Mouse (Mus musculus) kidney, adult 18-20 months (tissue): ENCODE results near the gene Eif2b3.
A peak's percentile ranks its signal among the peaks of the same experiment; 100 is the strongest.

Experiments used
- DNase-seq: peaks from one replicate; pipeline ENCODE4 v3.0.0; 2021

Gene Eif2b3

DNA sequence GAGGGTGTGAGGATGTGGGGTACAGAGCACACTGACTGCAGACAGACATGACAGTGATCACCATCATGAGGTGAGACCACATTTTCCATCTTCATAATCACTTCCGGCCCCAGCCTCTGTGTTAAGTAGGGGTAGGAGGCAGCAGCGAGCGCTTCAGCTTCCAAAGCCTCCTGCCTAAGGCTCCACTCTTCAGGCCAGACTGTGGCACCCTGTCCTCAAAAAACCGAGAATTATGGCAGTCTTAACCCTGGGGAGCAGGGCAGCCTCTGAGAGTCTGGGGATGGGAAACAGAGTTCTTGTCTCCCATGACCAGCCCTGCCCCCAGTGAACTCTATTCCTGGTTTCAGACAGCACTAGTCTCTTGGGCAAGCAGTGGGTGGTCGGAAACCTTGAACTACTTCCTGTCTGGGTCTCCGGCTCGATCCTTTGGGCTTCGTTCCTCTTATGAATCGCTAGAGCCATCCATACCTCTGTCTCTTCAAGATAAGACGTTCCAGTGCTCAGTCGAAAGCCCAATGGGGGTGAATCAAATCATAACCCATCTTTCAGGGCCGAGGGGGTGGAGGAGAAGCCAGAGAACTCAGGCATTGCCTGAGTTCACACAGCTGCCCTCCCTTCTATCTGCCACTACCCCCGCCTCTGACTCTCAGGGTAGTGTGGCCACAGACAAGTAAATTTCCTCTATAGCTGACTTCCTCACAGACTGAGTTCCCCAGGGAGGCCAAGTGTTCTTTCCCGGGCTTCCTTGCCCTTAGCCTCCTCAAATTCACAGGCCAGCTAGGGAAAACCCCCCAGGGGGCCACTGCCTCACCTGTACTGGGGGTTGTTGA is 105.5 kb downstream of the Eif2b3 start:
- peak; percentile 24 for DNase-seq

DNA sequence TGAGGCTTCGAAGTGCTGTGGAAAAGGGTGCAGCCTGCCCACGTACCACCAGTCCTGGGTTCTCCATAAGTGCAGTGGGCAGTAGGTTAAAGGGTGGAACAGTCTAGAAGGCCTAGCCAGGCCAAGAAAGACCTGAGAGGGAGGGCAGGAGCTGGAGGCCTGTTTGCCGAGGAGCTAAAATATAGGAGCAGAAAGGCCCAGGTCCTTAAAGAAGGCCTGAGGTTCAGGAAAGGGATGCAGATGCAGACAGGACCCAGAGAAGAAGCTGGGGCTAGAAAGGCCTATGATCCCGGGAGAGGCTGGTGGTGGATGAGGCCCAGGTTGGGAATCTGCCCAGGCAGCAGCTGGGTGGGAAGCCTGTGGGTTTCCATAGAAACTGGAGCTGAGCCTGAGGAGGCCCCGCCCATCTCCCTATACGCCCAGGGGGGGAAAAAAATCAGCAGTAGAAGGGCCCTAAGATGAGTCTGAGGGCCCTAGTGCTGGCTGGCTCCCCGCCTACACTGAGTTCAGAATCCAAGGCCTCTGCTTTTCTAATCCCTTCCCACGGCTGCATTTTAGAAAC is 106.2 kb downstream of the Eif2b3 start, which contains the start of gene Btbd19:
TSS of gene Btbd19 (minus strand) at position 378 of the 562 bp plus-strand sequence.
- DNase-seq = peak; percentile 49

DNA sequence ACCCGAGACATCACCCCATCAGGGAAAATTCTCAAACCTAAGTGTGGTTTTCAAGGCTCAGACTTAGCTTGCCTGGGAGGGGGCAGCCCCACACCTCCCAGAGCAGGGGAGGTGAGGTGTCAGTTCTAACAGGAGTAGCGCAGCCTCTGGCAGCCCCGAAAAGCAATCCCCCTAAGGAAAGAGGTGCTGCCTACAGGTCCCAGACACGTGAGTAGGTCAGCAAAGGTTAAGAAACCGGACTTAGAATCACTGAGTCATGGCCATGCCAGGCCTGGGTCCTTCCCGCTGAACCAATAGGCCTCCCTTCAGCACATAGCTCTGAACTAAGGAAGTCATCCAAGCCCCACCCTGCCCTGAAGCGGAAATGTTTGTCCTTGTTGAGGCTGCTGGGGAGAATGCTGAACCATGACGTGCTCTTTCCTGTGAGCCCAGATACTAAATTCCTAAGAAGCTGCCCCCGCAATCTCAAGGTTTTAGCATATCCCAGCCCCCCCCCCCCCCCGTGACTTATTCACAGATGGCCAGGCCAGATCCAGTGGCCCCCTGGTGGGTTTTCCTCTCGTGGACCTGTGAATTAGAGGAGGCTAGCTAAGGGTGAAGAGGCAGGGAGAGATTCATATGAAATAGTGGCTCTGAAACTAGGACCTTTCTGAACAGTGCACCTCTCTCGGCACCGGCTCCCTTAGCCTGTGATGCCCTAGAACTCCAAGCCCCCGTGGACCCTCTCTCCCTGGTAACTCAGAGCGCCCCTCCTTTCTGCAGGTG is 106.9 kb downstream of the Eif2b3 start:
- peak; percentile 69 for DNase-seq

DNA sequence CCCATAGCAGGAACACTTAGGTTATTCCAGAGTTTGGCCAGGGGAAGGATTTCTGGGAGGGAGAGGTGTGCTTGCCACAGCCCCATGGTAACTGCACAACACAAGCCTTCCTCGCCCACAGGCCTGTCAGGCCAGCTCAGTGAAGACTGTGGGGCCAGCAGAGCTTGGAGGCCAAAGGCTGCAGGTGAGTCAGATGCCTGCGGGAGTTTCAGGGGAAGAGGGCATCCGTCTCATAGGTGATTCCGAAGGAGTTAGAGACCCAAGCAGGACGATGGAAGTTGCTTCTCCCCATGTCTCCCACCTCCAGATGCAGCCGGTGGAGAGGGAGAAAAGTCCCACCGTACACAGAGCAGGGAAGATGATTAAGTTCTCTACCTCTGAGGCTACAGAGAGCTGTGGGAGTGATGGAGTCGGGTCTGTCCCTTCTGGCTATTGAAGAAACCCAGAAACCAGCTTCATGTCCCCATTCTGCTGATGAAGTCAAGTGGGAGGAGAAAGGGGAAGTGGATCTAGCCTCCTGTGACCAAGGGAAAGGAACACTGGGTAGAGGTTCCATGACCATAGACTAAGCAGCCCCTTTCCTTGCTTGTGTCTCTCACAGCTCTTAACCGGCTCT is 107.6 kb downstream of the Eif2b3 start, which contains the start of gene Tctex1d4:
TSS of gene Tctex1d4 (plus strand) at position 120 of the 616 bp plus-strand sequence.
- DNase-seq = no peak

DNA sequence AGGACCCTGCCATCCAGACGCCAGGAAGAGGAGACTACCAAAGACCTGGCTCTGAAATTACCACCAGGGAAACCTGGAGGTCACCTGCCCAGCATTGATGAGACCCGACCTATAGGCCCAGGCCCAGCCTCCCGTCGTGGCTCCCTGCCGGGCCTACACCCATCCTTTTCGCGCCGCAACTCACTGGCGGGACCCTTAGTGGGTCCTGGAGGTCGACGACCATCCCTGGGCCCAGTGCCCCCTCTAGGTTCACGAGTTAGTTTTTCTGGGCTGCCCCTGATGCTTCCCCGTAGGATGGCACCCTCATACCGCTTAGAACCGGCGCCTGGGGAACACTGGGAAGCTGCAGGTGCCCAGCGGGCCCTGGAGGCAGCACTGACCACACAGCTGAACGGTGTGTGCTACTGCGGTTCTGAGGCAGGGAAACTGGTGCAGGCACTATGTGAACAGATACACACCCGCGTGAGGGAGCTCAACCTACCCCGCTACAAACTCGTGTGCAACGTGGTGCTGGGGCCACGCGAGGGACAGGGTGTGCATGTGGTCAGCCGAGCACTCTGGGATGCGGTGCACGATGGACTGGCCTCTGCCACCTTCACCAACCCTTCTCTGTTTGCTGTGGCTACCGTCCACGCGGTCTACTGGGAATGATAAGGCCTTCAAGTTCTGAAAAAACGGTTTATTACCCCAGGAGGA is 108.9 kb downstream of the Eif2b3 start:
- no peak for DNase-seq

DNA sequence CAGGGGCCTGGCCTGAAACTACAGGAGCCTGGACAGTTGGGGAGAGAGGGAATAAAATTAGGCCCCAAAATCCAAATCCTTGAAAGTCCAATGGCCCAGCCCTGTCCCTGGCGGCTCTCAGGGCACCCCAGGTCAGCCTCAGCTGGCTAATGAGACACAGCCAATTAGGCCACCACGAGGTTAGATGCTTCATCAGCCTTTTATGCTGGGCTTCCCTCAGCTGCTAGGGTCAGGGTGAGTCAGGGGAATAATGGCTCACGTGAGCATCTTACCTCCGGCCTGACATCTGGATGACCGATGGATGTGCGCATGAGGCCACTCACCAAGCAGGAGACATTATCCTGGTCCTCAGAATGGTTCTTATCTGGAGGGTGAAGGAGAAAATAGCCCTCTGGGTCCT is 111.6 kb downstream of the Eif2b3 start:
- DNase-seq = no peak

DNA sequence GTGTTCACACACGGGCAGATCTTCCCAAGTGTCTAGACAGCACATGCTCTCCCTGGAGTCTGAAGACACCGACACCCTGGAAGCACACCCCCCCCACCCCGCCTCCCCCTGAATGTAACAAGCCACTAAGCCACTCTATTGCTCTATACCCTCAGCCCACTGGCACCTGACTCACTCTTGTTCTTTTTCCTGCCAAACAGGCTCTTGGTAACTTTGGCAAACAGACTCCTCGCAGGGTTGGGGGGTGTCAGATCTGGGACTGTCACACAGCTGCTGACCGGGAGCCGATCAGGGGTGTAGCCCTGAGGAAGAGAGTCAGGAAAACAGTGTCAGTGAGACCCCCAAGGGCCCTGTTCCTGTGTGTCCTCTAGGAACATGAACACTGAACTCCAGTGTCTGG is 112.0 kb downstream of the Eif2b3 start:
- no peak for DNase-seq

DNA sequence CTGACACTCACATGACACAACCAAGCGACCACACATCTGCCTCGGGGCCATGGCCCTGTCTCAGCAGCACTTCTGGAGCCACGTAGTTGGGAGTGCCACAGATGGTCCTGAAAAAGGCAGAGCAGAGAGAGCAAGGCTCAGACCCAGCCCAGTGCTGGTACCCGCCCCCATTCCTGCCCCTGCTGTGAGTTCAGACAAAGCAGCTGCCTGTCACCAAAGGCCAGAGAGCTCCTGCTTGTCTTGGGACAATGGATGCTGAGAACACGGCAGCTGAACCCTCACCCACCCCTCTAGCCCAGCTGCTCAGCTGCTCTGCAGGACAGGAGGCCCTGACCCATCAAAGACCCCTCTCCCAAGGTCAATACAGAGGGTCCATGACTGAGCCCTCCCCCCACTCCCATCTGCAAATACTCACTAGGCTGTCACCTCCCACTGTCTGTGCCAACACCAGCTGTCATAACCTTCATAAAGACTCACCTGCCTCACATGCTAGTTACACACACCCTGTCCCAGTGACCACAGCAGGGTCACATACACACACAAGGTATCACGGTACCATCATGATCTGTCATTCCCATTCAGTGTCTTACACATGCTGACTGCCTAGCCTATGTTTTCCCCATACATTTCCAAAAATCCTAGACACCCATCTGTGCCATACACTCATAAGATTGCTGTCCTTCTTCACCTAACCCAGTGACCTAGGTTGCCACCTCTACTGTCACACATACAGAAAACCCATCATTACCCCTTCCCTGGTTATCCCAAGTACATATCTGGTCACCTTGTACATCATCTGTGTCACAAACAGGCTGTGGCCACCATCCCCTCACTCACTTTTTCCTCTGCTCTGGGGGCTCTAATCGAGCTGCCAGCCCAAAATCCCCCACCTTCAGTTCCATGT is 112.9 kb downstream of the Eif2b3 start:
- no peak for DNase-seq

DNA sequence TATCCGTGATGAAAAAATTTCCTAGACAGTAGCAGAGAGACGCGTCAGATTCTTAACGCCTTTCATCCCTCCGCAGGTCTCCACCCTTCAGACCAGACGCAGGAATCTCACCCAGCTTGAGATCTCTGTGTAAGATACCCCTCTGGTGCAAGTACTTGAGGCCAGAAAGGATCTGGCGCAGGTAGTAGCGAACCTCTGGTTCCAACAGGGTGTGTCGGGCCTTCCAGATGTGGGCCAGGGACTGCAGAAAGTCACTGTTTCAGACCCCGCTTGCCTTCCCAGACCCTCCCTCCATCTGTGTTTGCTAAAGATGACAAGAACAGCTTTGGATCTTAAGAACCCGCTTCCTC is 113.6 kb downstream of the Eif2b3 start:
- DNase-seq = no peak

DNA sequence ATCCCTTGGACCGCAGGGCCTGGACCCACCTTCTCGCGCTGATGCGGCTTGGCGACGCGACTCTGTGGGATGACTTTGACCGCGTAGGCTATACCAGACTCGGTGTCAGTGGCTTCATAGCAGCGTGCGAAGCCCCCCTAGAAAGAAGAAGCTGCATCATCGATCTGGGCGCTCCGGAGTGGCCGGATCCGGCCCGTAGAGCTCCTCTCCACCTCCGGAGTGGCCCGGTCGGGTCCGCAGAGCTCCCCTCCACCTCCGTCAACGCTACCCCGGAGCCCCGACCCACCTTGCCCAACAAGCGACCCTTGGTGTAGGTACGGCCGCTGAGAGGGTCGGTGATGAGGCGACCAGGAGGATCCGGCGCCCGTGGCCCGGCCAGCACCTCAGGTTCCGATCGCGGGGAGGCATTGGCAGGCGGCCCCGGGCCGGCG is 114.2 kb downstream of the Eif2b3 start:
- peak; percentile 22 for DNase-seq

DNA sequence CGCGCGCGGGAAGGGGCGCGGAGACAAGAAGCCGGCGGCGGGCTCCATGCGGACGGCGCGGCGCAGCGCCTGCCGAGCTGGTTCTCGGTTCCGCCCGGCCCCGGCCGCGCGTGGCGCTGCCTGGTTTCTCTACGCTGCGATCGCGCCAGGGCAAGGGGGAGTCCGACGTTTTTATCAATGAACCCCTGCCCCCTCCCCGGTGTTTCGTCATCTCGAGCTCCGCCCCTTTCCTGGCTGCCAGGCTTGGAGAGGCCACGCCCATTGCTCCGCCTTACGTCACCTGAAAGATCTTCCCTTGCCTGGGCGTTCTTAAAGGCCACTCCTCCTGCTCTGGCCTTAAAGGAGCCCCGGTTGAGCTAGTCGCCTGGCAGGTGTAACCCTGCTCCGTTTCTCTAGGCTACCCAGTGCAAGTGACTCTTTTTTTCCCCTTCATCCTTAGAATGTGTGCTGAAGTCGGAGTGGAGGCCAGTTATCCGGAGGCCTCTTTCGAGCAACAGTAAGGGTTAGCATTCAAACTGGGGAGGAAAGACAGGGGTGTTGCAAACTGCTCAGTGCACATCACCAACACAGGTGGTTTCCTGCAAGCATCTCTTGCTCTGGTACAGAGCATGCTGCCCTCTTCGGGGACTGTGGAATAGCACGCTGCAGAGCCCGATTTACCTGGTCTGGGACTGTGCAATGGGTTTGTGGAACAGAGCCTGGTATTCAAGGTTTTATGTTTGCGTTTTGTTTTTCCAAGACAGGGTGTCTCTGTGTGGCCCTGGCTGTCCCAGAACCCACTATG is 114.8 kb downstream of the Eif2b3 start, which contains the start of gene Plk3:
TSS of gene Plk3 (minus strand) at position 147 of the 784 bp plus-strand sequence.
- DNase-seq = peak; percentile 99

DNA sequence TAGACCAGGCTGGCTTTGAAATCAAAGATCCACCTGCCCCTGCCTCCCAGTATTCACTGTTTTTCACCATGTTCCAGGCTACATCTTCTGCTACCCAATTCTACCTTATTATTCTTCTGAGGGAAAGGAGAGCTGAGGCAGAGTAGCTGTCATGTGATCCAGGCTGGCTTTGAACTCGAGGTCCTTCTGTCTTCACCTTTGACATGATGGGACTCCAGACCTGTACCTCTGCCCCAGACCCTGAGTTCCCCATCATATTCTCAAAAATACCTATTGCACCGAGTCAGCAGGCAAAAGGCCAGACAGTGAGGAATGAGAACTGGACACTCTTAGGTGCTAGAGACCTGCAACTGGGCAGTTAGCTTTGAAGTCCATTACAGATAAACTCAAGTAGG is 115.4 kb downstream of the Eif2b3 start:
- DNase-seq = no peak

DNA sequence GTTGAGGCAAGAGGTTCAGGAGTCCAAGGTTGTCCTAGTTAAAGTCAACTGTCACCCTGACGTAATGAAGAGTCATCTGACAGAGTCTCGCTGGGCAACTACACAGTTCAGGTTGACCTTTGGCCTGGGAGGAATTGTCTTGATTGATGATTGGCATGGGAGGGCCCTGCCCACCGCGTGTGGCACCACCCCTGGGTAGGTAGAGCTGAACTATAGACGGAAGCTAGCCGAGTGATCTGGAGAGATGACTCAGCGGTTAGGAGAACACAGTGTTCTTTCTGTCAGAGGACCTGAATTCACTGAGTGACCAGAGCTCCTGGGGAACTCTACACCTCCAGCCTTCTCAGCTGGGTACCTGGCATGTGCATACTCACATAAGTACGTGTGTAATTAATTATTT is 116.8 kb downstream of the Eif2b3 start:
- peak; percentile 84 for DNase-seq
